Mouse (Mus musculus) kidney, postnatal 36 days (tissue): ENCODE results near the gene Sox9.

Experiments
- DNase-seq, 2 experiments: peaks; one replicate each; pipeline ENCODE4 v3.0.0; 2021 to 2022; ENCODE audit warnings: mixed read lengths in 2 of 2

Sox9 gene

GRCm38 (mm10) chr11:112801189-112801818 is 19.3 kb downstream of the Sox9 start:
- no peak for DNase-seq

GRCm38 (mm10) chr11:112807838-112808506 is 25.9 kb downstream of the Sox9 start:
- DNase-seq = no peak

GRCm38 (mm10) chr11:112810447-112811151 is 28.6 kb downstream of the Sox9 start:
- DNase-seq = peak in 1 of 2 experiments; percentile 26

- peak; percentile 21 to 28 for DNase-seq
These were observed 29.3 kb downstream of the Sox9 start for GRCm38 (mm10) chr11:112811152-112811871.

- DNase-seq = no peak
These were observed 36.0 kb downstream of the Sox9 start for GRCm38 (mm10) chr11:112817829-112818650.

GRCm38 (mm10) chr11:112818651-112819270 is 36.7 kb downstream of the Sox9 start:
- DNase-seq = no peak

- DNase-seq = no peak
These were observed 39.5 kb downstream of the Sox9 start for GRCm38 (mm10) chr11:112821536-112821935.

GRCm38 (mm10) chr11:112824146-112824545 is 42.1 kb downstream of the Sox9 start:
- no peak for DNase-seq

- no peak for DNase-seq
These were observed 44.4 kb downstream of the Sox9 start for GRCm38 (mm10) chr11:112826193-112827043.

GRCm38 (mm10) chr11:112827044-112827347 is 45.0 kb downstream of the Sox9 start:
- DNase-seq = no peak

- no peak for DNase-seq
These were observed 46.7 kb downstream of the Sox9 start for GRCm38 (mm10) chr11:112828553-112829287.

GRCm38 (mm10) chr11:112834245-112835005 is 52.4 kb downstream of the Sox9 start:
- no peak for DNase-seq

GRCm38 (mm10) chr11:112835468-112836092 is 53.6 kb downstream of the Sox9 start:
- no peak for DNase-seq
